Mouse (Mus musculus) stomach, embryonic 15.5 days (tissue): ENCODE measurements at regions not wholly inside any gene's neighbourhood (a gene's known extent, or its start where the extent isn't known, plus 50 kb on each side); places are given as distances from the start of the nearest gene placed in this dataset.

Experiments
- ATAC-seq: fragments of 200-750 bp; cut with Nextera tagmentation; 2 replicates; pipeline ENCODE4 v1.8.0; 2017; ENCODE audit warnings: low read depth, moderate number of reproducible peaks, moderate TSS enrichment; ENCODE audit not compliant: insufficient read depth, low FRiP score
- H3K27ac ChIP-seq: fragments of 300-500 bp; sonication (generic); 2 replicates; pipeline ENCODE4 v1.5.1; 2015; ENCODE audit warnings: mild to moderate bottlenecking, inconsistent platforms
- H3K27me3 ChIP-seq: fragments of 300-500 bp; sonication (generic); replicated peaks from 2 replicates; pipeline ENCODE4 v1.6.1; 2015; ENCODE audit warnings: inconsistent platforms
- H3K36me3 ChIP-seq: fragments of 300-500 bp; sonication (generic); 2 replicates; pipeline ENCODE4 v1.6.1; 2015; ENCODE audit warnings: inconsistent platforms
- H3K4me1 ChIP-seq: fragments of 300-500 bp; sonication (generic); 2 replicates; pipeline ENCODE4 v1.6.1; 2015; ENCODE audit warnings: inconsistent platforms
- H3K4me2 ChIP-seq: fragments of 300-500 bp; sonication (generic); 2 replicates; pipeline ENCODE4 v1.6.1; 2015; ENCODE audit warnings: mild to moderate bottlenecking, inconsistent platforms
- H3K4me3 ChIP-seq: fragments of 300-500 bp; sonication (generic); replicated peaks from 2 replicates; pipeline ENCODE4 v1.5.1; 2015; ENCODE audit warnings: inconsistent platforms
- H3K9ac ChIP-seq: fragments of 300-500 bp; sonication (generic); 2 replicates; pipeline ENCODE4 v1.6.1; 2015; ENCODE audit warnings: inconsistent platforms
- H3K9me3 ChIP-seq: fragments of 300-500 bp; sonication (generic); 2 replicates; pipeline ENCODE4 v1.6.1; 2016; ENCODE audit warnings: inconsistent platforms
- WGBS: fragments of 180-500 bp; shearing (Covaris S2); methylation state at CpG from one replicate; pipeline ENCODE4 v1.1.7; 2015; 5-methylcytosine and 5-hydroxymethylcytosine counted together

- peaks cover 40% of the 10 kb centered on the region for H3K4me1 ChIP-seq
- H3K36me3 ChIP-seq = no peaks in the 10 kb centered on the region
- H3K9me3 ChIP-seq = no peaks in the 10 kb centered on the region
- H3K27ac ChIP-seq = peak overlapping the region; percentile 97; the same call in 1 of the 2 replicates
- no peak for ATAC-seq
- H3K27me3 ChIP-seq = no peaks in the 10 kb centered on the region
- no peak overlapping the region for H3K4me3 ChIP-seq
- 89% methylated on average over 5 of the region's 5 CpGs for WGBS
- no peak overlapping the region for H3K4me2 ChIP-seq
- H3K9ac ChIP-seq = no peak overlapping the region
These were observed 70.2 kb upstream of the Wnt7b start for GRCm38 (mm10) chr15:85652431-85652830.

- no peaks in the 10 kb centered on the region for H3K9me3 ChIP-seq
- no peak for ATAC-seq
These were observed 70.6 kb upstream of the Wnt7b start for GRCm38 (mm10) chr15:85652871-85653337.

GRCm38 (mm10) chr15:85653421-85654401 is 71.4 kb upstream of the Wnt7b start:
- H3K9ac ChIP-seq = peak overlapping the region; percentile 32; the same call in 1 of the 2 replicates
- no peaks in the 10 kb centered on the region for H3K9me3 ChIP-seq
- H3K27me3 ChIP-seq = no peaks in the 10 kb centered on the region
- 15% methylated on average over 32 of the region's 32 CpGs for WGBS
- ATAC-seq = peak; percentile 84
- H3K4me1 ChIP-seq = peaks cover 35% of the 10 kb centered on the region
- peak overlapping the region; percentile 78 for H3K4me2 ChIP-seq
- peak overlapping the region; percentile 97 for H3K27ac ChIP-seq
- no peaks in the 10 kb centered on the region for H3K36me3 ChIP-seq
- peak overlapping the region; percentile 43 for H3K4me3 ChIP-seq

More at GRCm38 (mm10) chr15:85652871-85653337, 70.6 kb upstream of the Wnt7b start:
- Histone ChIP-seq H3K4me3 (peak overlapping the region; percentile 43), H3K4me2 (peak overlapping the region; percentile 78), H3K36me3 (no peaks in the 10 kb centered on the region), H3K27ac (peak overlapping the region; percentile 97), H3K27me3 (no peaks in the 10 kb centered on the region), H3K9ac (no peak overlapping the region; the same call in 1 of the 2 replicates), H3K4me1 (peaks cover 37% of the 10 kb centered on the region)
- 40% methylated on average over 9 of the region's 9 CpGs for WGBS

- peak overlapping the region; percentile 97; the same call in 1 of the 2 replicates for H3K27ac ChIP-seq
- no peaks in the 10 kb centered on the region for H3K27me3 ChIP-seq
- ATAC-seq = no peak
- H3K9me3 ChIP-seq = no peaks in the 10 kb centered on the region
- 81% methylated on average over 3 of the region's 3 CpGs for WGBS
- H3K9ac ChIP-seq = no peak overlapping the region
- peaks cover 35% of the 10 kb centered on the region for H3K4me1 ChIP-seq
- H3K36me3 ChIP-seq = no peaks in the 10 kb centered on the region
- H3K4me2 ChIP-seq = no peak overlapping the region
- H3K4me3 ChIP-seq = no peak overlapping the region
These were observed 72.5 kb upstream of the Wnt7b start for GRCm38 (mm10) chr15:85654791-85655190.

DNA sequence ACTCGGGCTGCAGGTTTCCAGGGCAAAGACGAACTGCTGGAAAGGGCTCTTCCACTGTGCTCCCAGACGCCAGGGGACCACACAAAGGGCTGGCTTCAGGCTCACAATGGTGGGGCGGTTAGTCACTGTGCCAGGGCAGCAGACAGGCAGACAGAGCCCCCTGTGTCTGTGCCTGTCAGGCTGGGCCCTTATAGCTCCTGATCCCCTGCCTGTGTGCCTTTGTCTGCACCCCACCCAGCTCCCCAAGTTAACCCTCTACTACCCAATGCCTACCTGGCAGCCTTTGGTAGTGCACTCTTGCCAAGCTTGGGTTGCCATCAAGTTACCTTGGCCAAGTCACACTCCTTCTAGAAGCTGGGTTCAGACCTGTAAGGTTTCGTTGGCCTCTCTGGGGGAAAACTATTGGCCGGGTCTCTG is 73.5 kb upstream of the Wnt7b start:
- 55% methylated on average over 6 of the region's 6 CpGs for WGBS
- Histone ChIP-seq H3K4me1 (peaks cover 35% of the 10 kb centered on the region), H3K27me3 (peaks cover 3% of the 10 kb centered on the region; the same call in 1 of the 2 replicates), H3K4me3 (no peak overlapping the region; the same call in 1 of the 2 replicates), H3K4me2 (peak overlapping the region; percentile 23), H3K9me3 (no peaks in the 10 kb centered on the region), H3K36me3 (no peaks in the 10 kb centered on the region), H3K9ac (no peak overlapping the region), H3K27ac (peak overlapping the region; percentile 51; the same call in 1 of the 2 replicates)
- no peak for ATAC-seq

- no peak for ATAC-seq
- H3K4me2 ChIP-seq = no peak overlapping the region
- H3K36me3 ChIP-seq = 0 out of 2 replicates have a peak, but pooled peaks cover 4% of the 10 kb centered on the region
- peaks cover 35% of the 10 kb centered on the region for H3K4me1 ChIP-seq
- H3K27ac ChIP-seq = no peak overlapping the region
- H3K9ac ChIP-seq = no peak overlapping the region
- H3K27me3 ChIP-seq = peaks cover 10% of the 10 kb centered on the region
- no peak overlapping the region for H3K4me3 ChIP-seq
- 84% methylated on average over 6 of the region's 6 CpGs for WGBS
- H3K9me3 ChIP-seq = no peaks in the 10 kb centered on the region
These were observed 74.6 kb upstream of the Wnt7b start for GRCm38 (mm10) chr15:85656852-85657251.

GRCm38 (mm10) chr15:85657441-85657989 is 75.2 kb upstream of the Wnt7b start:
- no peak for ATAC-seq
- no peaks in the 10 kb centered on the region for H3K9me3 ChIP-seq
- H3K36me3 ChIP-seq = 0 out of 2 replicates have a peak, but pooled peaks cover 4% of the 10 kb centered on the region
- 58% methylated on average over 8 of the region's 8 CpGs for WGBS
- peak overlapping the region; percentile 5; the same call in 1 of the 2 replicates for H3K4me2 ChIP-seq
- H3K9ac ChIP-seq = no peak overlapping the region
- H3K4me3 ChIP-seq = no peak overlapping the region
- H3K4me1 ChIP-seq = peaks cover 30% of the 10 kb centered on the region
- no peak overlapping the region for H3K27ac ChIP-seq
- H3K27me3 ChIP-seq = peaks cover 10% of the 10 kb centered on the region

- Histone ChIP-seq H3K27me3 (peaks cover 10% of the 10 kb centered on the region), H3K9ac (no peak overlapping the region), H3K4me2 (no peak overlapping the region), H3K9me3 (no peaks in the 10 kb centered on the region), H3K36me3 (0 out of 2 replicates have a peak, but pooled peaks cover 4% of the 10 kb centered on the region), H3K27ac (no peak overlapping the region), H3K4me1 (peaks cover 23% of the 10 kb centered on the region), H3K4me3 (no peak overlapping the region)
- WGBS = 75% methylated on average over 14 of the region's 14 CpGs
- ATAC-seq = no peak
These were observed 76.0 kb upstream of the Wnt7b start for GRCm38 (mm10) chr15:85658101-85658885.

DNA sequence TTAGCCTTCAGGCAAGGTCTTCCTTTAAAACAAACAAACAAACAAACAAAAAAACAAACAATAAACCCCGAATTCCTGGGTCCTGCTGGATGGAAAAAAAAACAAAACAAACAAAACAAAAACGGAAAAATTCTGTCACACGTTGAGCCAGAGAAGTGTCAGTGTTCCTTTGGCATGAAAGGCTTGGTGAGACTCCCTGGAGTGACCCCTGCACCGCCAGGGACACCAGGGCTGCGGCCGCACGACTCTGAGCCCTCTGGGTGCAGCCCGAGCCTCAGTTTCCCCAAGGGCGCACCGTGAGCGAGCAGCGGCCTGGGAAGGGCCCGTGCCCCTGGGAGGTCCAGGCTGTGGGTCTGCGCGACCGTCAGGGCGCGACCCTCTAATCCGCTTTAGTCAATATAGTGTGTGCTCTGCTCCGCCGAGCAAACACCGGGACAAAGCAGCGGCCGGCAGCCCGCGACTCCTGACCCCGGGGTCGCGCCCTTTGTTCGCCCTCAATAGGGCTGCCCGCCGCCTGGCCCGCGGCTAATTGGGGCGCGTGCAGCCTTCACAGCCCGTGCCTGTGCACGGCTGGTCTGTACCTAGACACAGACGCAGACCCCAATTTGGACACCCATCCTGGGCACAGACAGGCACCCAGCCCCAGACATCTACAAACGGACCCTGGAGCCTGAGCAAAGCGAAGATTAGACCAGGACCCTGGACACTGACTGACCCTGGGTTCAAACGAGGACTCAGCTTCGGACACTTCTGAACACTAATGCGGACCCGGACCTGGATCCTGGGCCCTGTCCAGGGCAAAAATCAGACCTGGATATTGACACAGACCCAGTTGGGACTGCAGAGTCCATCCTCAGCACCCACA is 74.0 kb upstream of the Ppara start:
- H3K27ac ChIP-seq = no peak overlapping the region
- H3K4me3 ChIP-seq = no peak overlapping the region
- no peak for ATAC-seq
- no peak overlapping the region for H3K4me2 ChIP-seq
- H3K9ac ChIP-seq = no peak overlapping the region
- H3K9me3 ChIP-seq = no peaks in the 10 kb centered on the region
- WGBS = 29% methylated on average over 45 of the region's 45 CpGs
- 0 out of 2 replicates have a peak, but pooled peaks cover 4% of the 10 kb centered on the region for H3K36me3 ChIP-seq
- peaks cover 13% of the 10 kb centered on the region for H3K27me3 ChIP-seq
- H3K4me1 ChIP-seq = peaks cover 4% of the 10 kb centered on the region

- H3K27me3 ChIP-seq = peaks cover 13% of the 10 kb centered on the region
- no peak overlapping the region for H3K4me2 ChIP-seq
- H3K36me3 ChIP-seq = 0 out of 2 replicates have a peak, but pooled peaks cover 4% of the 10 kb centered on the region
- ATAC-seq = no peak
- no peak overlapping the region for H3K9ac ChIP-seq
- H3K27ac ChIP-seq = no peak overlapping the region
- WGBS = 80% methylated on average over 2 of the region's 2 CpGs
- no peak overlapping the region for H3K4me3 ChIP-seq
- H3K9me3 ChIP-seq = no peaks in the 10 kb centered on the region
- H3K4me1 ChIP-seq = no peaks in the 10 kb centered on the region
These were observed 73.4 kb upstream of the Ppara start for GRCm38 (mm10) chr15:85661393-85661690.

GRCm38 (mm10) chr15:85661771-85662170 is 73.0 kb upstream of the Ppara start:
- WGBS = 94% methylated on average over 5 of the region's 5 CpGs
- Histone ChIP-seq H3K4me3 (no peak overlapping the region), H3K9me3 (no peaks in the 10 kb centered on the region), H3K4me2 (no peak overlapping the region), H3K27ac (no peak overlapping the region), H3K4me1 (no peaks in the 10 kb centered on the region), H3K27me3 (peaks cover 13% of the 10 kb centered on the region), H3K36me3 (0 out of 2 replicates have a peak, but pooled peaks cover 4% of the 10 kb centered on the region), H3K9ac (no peak overlapping the region)
- no peak for ATAC-seq
